Mouse (Mus musculus): ENCODE results near the gene Tert. TPM values are rescaled to one million over a fixed set of nuclear protein-coding genes. Genes with fewer than 3 reads are reported as not detected.

Gene Tert
- polyA plus RNA-seq, 1 experiment from 2014 or later: 4.6 TPM

- no peaks in the 10 kb centered on the region for H3K36me3 ChIP-seq
- H3K4me3 ChIP-seq: no peak overlapping the region
- ATAC-seq (ENCODE audit: borderline replicate concordance, extremely low read depth, low FRiP score, low TSS enrichment): no peak; the same call in 1 of the 2 replicates
- H3K27me3 ChIP-seq: no peaks in the 10 kb centered on the region
- WGBS: 43% methylated on average over 2 of the region's 2 CpGs
- no peaks in the 10 kb centered on the region for H3K4me1 ChIP-seq
- H3K27ac ChIP-seq: no peak overlapping the region
- H3K9ac ChIP-seq: no peak overlapping the region
- no peaks in the 10 kb centered on the region for H3K9me3 ChIP-seq
- no peak overlapping the region for H3K4me2 ChIP-seq
Measured at GRCm38 (mm10) chr13:73679311-73679710, 52.6 kb downstream of the Tert start.

- H3K4me2 ChIP-seq: no peak overlapping the region
- H3K9ac ChIP-seq: no peak overlapping the region
- 13% methylated on average over 1 of the region's 1 CpGs for WGBS
- no peaks in the 10 kb centered on the region for H3K9me3 ChIP-seq
- H3K36me3 ChIP-seq: no peaks in the 10 kb centered on the region
- no peaks in the 10 kb centered on the region for H3K4me1 ChIP-seq
- H3K4me3 ChIP-seq: no peak overlapping the region
- ATAC-seq (ENCODE audit: borderline replicate concordance, extremely low read depth, low FRiP score, low TSS enrichment): no peak
- no peak overlapping the region for H3K27ac ChIP-seq
- no peaks in the 10 kb centered on the region for H3K27me3 ChIP-seq
Measured at GRCm38 (mm10) chr13:73680394-73680793, 53.7 kb downstream of the Tert start.

- H3K36me3 ChIP-seq: no peaks in the 10 kb centered on the region
- no peak overlapping the region for H3K27ac ChIP-seq
- H3K9ac ChIP-seq: no peak overlapping the region
- H3K4me3 ChIP-seq: no peak overlapping the region
- H3K9me3 ChIP-seq: no peaks in the 10 kb centered on the region
- no peaks in the 10 kb centered on the region for H3K4me1 ChIP-seq
- no peaks in the 10 kb centered on the region for H3K27me3 ChIP-seq
- H3K4me2 ChIP-seq: no peak overlapping the region
- 83% methylated on average over 2 of the region's 2 CpGs for WGBS
- ATAC-seq (ENCODE audit: borderline replicate concordance, extremely low read depth, low FRiP score, low TSS enrichment): no peak
Measured at GRCm38 (mm10) chr13:73682226-73682625, 55.5 kb downstream of the Tert start.

- no peak overlapping the region for H3K4me2 ChIP-seq
- 80% methylated on average over 11 of the region's 11 CpGs for WGBS
Measured at GRCm38 (mm10) chr13:73683682-73684081, 57.0 kb downstream of the Tert start.

GRCm38 (mm10) chr13:73684412-73684811 lies 57.7 kb downstream of the Tert start:
- WGBS: 72% methylated on average over 1 of the region's 1 CpGs
- ATAC-seq (ENCODE audit: borderline replicate concordance, extremely low read depth, low FRiP score, low TSS enrichment): no peak
- no peak overlapping the region for H3K4me3 ChIP-seq

More at GRCm38 (mm10) chr13:73683682-73684081, 57.0 kb downstream of the Tert start:
- H3K9me3 ChIP-seq: no peaks in the 10 kb centered on the region
- H3K36me3 ChIP-seq: no peaks in the 10 kb centered on the region
- no peaks in the 10 kb centered on the region for H3K27me3 ChIP-seq
- no peak for ATAC-seq (ENCODE audit: borderline replicate concordance, extremely low read depth, low FRiP score, low TSS enrichment)
- H3K27ac ChIP-seq: no peak overlapping the region
- no peak overlapping the region for H3K4me3 ChIP-seq
- H3K9ac ChIP-seq: no peak overlapping the region
- H3K4me1 ChIP-seq: no peaks in the 10 kb centered on the region

GRCm38 (mm10) chr13:73685502-73685901 lies 58.8 kb downstream of the Tert start:
- ATAC-seq (ENCODE audit: borderline replicate concordance, extremely low read depth, low FRiP score, low TSS enrichment): no peak
- H3K27ac ChIP-seq: no peak overlapping the region
- 75% methylated on average over 6 of the region's 6 CpGs for WGBS

More at GRCm38 (mm10) chr13:73684412-73684811, 57.7 kb downstream of the Tert start:
- Histone ChIP-seq H3K36me3 (no peaks in the 10 kb centered on the region), H3K4me1 (no peaks in the 10 kb centered on the region), H3K27me3 (no peaks in the 10 kb centered on the region), H3K4me2 (no peak overlapping the region), H3K9me3 (no peaks in the 10 kb centered on the region), H3K9ac (no peak overlapping the region), H3K27ac (no peak overlapping the region)

GRCm38 (mm10) chr13:73687601-73688000 lies 60.9 kb downstream of the Tert start:
- no peaks in the 10 kb centered on the region for H3K4me1 ChIP-seq
- ATAC-seq (ENCODE audit: borderline replicate concordance, extremely low read depth, low FRiP score, low TSS enrichment): no peak
- whole genome bisulfite sequencing: 65% methylated on average over 3 of the region's 3 CpGs

More at GRCm38 (mm10) chr13:73685502-73685901, 58.8 kb downstream of the Tert start:
- no peak overlapping the region for H3K4me3 ChIP-seq
- H3K4me2 ChIP-seq: no peak overlapping the region
- H3K4me1 ChIP-seq: no peaks in the 10 kb centered on the region
- H3K36me3 ChIP-seq: no peaks in the 10 kb centered on the region
- no peaks in the 10 kb centered on the region for H3K27me3 ChIP-seq
- H3K9ac ChIP-seq: no peak overlapping the region
- no peaks in the 10 kb centered on the region for H3K9me3 ChIP-seq

GRCm38 (mm10) chr13:73688934-73689333 lies 62.2 kb downstream of the Tert start:
- WGBS: 77% methylated on average over 4 of the region's 4 CpGs
- ATAC-seq (ENCODE audit: borderline replicate concordance, extremely low read depth, low FRiP score, low TSS enrichment): no peak
- no peaks in the 10 kb centered on the region for H3K36me3 ChIP-seq
- no peak overlapping the region for H3K4me3 ChIP-seq
- no peak overlapping the region for H3K9ac ChIP-seq
- no peaks in the 10 kb centered on the region for H3K27me3 ChIP-seq
- no peaks in the 10 kb centered on the region for H3K4me1 ChIP-seq
- H3K27ac ChIP-seq: no peak overlapping the region
- H3K9me3 ChIP-seq: no peaks in the 10 kb centered on the region
- no peak overlapping the region for H3K4me2 ChIP-seq

More at GRCm38 (mm10) chr13:73687601-73688000, 60.9 kb downstream of the Tert start:
- Histone ChIP-seq H3K4me2 (no peak overlapping the region), H3K36me3 (no peaks in the 10 kb centered on the region), H3K4me3 (no peak overlapping the region), H3K9ac (no peak overlapping the region), H3K27me3 (no peaks in the 10 kb centered on the region), H3K9me3 (no peaks in the 10 kb centered on the region), H3K27ac (no peak overlapping the region)

- no peaks in the 10 kb centered on the region for H3K27me3 ChIP-seq
- no peak overlapping the region for H3K4me2 ChIP-seq
- WGBS: 24% methylated on average over 10 of the region's 10 CpGs
- no peaks in the 10 kb centered on the region for H3K9me3 ChIP-seq
- ATAC-seq (ENCODE audit: borderline replicate concordance, extremely low read depth, low FRiP score, low TSS enrichment): peak; percentile 77
- H3K36me3 ChIP-seq: no peaks in the 10 kb centered on the region
- no peak overlapping the region for H3K9ac ChIP-seq
- H3K4me1 ChIP-seq: no peaks in the 10 kb centered on the region
- H3K4me3 ChIP-seq: no peak overlapping the region
- H3K27ac ChIP-seq: no peak overlapping the region
Measured at GRCm38 (mm10) chr13:73692249-73692868, 65.6 kb downstream of the Tert start.

- Histone ChIP-seq H3K9ac (no peak overlapping the region), H3K9me3 (no peaks in the 10 kb centered on the region), H3K36me3 (no peaks in the 10 kb centered on the region), H3K4me1 (no peaks in the 10 kb centered on the region), H3K27me3 (no peaks in the 10 kb centered on the region), H3K27ac (no peak overlapping the region), H3K4me2 (no peak overlapping the region), H3K4me3 (no peak overlapping the region)
- 53% methylated on average over 2 of the region's 2 CpGs for WGBS
- no peak for ATAC-seq (ENCODE audit: borderline replicate concordance, extremely low read depth, low FRiP score, low TSS enrichment)
Measured at GRCm38 (mm10) chr13:73693333-73693732, 66.6 kb downstream of the Tert start.

- no peaks in the 10 kb centered on the region for H3K4me1 ChIP-seq
- no peak overlapping the region for H3K27ac ChIP-seq
- 74% methylated on average over 1 of the region's 1 CpGs for WGBS
- no peak for ATAC-seq (ENCODE audit: borderline replicate concordance, extremely low read depth, low FRiP score, low TSS enrichment)
- no peak overlapping the region for H3K9ac ChIP-seq
- H3K36me3 ChIP-seq: no peaks in the 10 kb centered on the region
- no peaks in the 10 kb centered on the region for H3K27me3 ChIP-seq
- no peaks in the 10 kb centered on the region for H3K9me3 ChIP-seq
- H3K4me3 ChIP-seq: no peak overlapping the region
- H3K4me2 ChIP-seq: no peak overlapping the region
Measured at GRCm38 (mm10) chr13:73694972-73695371, 68.3 kb downstream of the Tert start.

GRCm38 (mm10) chr13:73696529-73696928 lies 69.8 kb downstream of the Tert start:
- 39% methylated on average over 3 of the region's 3 CpGs for WGBS
- Histone ChIP-seq H3K4me2 (no peak overlapping the region), H3K9ac (no peak overlapping the region), H3K4me1 (no peaks in the 10 kb centered on the region), H3K36me3 (no peaks in the 10 kb centered on the region), H3K9me3 (no peaks in the 10 kb centered on the region), H3K27ac (no peak overlapping the region), H3K4me3 (no peak overlapping the region), H3K27me3 (no peaks in the 10 kb centered on the region)
- ATAC-seq (ENCODE audit: borderline replicate concordance, extremely low read depth, low FRiP score, low TSS enrichment): no peak
